Mouse (Mus musculus) spleen, postnatal 4 days (tissue): Measurements from ENCODE around the gene Pdzd11.

Experiments
- DNase-seq, 2 experiments: peaks; one replicate each; pipeline ENCODE4 v3.0.0; 2022; ENCODE audit warnings: low spot score in 2 of 2

Pdzd11 gene

DNA sequence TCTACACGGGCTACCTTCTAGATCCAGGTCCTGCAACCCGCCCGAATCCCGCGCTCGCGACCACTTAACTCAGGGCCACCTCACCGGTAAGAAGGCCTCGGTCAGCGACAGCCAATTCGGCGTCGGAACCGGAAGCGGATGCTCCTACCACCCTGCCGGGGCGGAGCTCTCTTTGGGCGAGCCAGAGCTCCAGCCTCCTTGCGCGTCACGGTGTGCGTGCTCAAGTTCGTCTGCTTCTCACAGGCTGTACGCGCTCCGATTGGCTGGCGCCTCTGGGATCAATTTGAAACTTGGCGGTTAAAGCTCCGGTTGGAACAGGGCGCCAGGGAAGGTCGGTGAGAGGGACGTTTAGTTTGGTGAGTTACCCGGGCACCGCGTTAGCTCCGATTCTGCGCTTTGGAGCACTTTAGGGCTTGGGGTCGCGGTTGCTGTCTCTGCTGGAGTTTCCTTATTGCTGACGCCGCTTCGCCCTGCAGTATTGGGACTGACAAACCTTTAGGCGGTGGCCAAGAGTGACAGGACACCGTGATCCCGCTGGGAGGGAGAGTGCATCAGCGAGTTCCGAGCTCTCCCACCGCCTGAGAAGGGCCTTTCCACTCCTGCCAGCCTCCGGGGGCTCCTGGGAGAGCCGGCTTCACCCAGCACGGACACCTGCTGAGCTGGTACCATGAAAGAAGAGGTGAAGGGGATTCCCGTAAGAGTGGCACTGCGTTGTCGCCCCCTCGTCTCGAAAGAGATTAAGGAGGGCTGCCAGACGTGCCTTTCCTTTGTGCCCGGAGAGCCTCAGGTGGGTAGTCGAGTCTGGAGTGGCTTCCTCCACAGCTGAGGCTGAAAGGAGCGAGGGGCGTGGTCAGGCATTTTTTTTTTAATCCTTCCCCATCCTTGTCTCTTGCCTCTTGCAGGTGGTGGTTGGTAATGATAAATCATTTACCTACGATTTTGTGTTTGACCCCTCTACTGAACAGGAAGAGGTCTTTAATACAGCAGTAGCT is at the start of gene Pdzd11:
Gene Pdzd11, minus strand, starts transcription at position 767 of the 992 bp plus-strand sequence.
- peak; percentile 86 to 89 for DNase-seq

DNA sequence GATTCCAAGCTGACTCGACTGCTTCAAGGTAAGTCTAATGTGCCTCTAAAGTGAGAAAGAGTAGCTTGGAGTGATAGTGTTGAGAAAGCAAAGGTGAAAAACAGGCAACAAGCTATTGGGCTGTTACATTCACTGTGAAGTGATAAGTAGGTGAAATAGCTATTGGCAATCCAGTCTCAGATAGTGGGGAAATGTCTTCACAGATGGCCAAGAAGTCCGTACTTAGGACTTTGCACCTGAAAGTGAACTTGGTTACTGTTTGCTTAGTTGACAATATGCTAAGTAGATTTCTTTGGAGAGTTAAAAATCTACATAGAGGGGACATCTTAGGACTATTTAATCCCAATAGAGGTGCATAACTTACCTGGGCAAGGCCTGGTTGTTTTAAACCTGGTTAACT is 38.5 kb upstream of the Pdzd11 start:
- DNase-seq, result no peak

DNA sequence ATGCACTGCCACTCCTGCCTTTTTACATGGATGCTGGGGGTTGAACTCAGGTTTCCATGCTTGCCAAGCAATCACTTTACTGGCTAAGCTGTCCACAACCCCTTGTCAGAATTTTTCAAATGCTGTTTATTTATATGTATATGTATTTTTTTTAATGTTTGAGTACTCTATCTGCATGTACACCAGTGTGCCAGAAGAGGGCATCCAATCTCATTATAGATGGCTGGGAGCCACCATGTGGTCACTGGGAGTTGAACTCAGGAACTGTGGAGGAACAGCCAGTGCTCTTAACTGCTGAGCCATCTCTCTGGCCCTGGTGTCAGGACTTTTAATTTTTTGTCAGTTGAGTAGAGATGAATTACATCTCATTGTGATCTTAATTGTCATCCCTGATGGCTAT is 26.5 kb upstream of the Pdzd11 start:
- DNase-seq, result no peak

DNA sequence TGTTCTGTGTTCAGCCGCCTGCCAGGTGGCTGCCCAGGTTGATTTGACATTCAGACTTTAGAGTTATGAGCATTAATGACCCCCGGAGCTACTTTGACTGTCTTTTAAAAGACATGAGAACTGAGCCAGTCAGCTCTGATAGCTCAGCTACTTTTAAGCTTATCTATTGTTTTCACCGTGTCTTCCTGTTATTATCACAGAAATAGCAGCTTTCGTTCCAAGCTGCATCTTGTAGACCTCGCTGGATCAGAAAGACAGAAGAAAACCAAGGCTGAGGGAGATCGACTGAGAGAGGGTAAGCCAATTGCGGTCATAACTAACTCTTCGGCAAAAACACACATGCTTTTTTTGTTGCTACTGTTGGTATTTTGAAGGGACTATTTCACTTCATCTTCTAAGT is 12.1 kb upstream of the Pdzd11 start:
- DNase-seq, result no peak

DNA sequence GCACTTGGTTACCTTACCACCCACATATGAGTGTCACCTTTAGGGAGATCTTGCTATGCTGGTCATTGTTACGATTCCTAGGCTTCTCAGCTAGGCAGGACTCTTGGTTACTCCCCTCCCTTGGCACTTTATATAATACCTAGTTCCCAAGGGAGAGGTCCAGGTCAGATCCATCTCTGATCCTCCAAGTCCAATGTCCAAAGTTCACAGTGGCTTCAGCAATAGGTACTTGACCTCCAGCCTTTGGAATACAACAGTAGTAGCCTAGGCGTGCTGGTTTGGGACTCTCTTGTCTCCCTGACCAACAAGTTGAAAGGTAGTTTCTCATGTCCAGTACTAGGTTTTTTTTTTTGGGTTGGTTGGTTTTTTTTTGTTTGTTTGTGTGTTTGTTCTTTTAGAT is 2.7 kb upstream of the Pdzd11 start:
- no peak for DNase-seq

DNA sequence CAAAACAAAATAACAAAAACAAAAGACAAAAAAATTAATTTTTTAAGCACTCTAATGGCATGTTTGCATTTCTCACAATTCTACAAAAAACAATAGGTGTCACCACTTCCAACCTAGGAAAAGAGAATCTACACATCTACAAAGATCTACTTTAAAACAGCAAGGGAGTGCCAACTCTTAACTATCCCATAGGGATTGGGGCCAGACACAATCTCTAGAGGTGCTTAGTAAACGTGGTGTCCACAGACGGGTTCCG is 894 bp downstream of the Pdzd11 start, which contains the start of gene Kif4:
Gene Kif4, plus strand, starts transcription at position 192 of the 256 bp plus-strand sequence.
- DNase-seq, result no peak

DNA sequence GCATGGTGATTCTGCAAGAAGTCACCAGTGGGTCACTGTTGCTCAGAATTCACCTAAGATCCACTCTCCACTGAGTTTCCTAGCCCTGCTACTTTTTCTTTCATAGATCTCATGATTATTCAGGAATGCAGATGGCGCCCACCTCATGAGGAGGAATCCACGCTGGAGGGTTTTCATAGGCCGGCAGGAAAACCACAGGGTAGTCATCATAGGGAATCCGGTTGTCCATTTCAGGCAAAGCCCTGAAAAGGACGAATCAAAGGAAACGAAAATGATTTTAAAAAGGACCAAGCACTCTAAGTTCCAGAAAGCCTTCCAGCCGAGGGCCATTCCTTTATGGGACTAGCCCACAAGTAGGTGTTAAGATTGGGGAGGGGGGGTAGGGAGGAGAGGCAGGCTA is 1.2 kb downstream of the Pdzd11 start:
- DNase-seq, result no peak

DNA sequence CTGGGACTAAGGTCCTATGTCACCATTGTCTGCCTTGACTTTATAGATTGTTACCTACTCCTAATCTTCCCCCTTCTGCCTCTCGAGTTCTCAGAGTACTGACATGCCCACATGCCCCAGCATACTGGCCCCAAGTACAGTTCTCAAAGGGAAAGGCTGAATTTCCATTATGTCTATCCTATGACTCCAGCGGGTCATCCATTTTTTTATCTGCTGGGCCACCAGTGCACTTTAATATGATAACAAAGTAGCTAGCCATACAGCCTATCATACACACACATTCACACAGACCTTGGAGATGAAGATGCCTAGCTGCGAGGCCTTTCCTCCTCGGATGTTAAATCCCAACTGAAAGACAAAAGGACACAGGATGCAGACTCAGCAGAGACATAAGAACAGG is 2.1 kb downstream of the Pdzd11 start:
- DNase-seq, result peak in 1 of 2 experiments; percentile 12

DNA sequence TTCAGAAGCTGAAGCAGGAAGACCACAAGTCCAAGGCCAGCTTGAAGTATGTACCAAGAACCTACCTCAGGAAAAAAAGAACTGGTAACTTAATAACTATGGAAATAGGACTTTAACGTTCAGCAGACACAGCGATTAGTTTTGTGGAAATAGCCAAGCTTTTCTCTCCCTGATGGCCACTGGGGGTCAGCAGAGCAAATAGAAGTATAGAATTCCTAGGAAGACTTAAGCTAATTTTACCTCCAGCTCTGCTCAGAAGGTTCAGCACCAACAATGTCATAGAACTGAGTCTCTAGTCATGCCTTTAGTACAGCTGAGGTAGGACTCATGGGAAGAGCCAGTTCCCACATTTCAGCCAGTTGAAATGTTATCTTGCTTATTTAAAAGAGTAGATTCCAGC is 5.0 kb downstream of the Pdzd11 start:
- DNase-seq, result no peak

DNA sequence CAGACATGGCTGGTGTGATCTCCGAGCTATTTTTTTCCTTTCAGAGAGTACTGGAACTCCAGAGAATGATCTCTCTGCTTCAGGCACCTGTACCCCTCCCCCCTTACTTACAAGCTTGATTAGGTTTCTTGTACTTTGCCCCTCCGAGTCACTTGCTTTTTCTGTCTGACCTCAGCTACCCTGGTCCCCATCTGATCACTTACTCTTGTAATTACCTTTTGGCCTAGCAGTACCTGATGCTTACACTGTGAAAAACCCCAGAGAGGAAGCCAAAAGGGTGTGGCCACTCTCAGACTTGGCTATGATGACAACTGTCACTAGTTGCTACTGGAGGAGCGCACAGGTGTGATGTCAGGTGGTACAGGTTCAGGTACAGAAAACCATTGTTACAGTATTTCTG is 7.9 kb downstream of the Pdzd11 start:
- DNase-seq, result no peak

DNA sequence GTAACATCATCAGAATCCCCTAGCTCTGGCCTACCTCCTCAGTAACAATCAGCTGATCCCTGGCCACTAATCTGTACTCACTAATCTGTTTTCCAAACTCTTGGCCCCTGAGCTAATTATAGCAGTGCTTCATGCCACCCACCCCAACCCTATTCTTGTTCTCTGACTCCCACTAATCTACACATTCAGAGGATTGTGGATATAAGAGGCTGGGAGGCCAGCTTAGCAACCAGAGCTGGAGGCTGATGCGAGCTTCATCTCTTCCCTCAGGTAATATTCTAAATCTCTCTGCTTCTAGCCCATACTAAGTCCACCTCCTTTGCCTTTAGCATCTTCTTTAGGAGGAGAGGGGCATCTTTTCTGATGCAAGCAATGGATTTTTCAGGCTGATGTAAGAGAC is 21.1 kb downstream of the Pdzd11 start, which contains the start of gene Arr3:
Gene Arr3, plus strand, starts transcription at position 184 of the 400 bp plus-strand sequence.
- DNase-seq, result no peak

DNA sequence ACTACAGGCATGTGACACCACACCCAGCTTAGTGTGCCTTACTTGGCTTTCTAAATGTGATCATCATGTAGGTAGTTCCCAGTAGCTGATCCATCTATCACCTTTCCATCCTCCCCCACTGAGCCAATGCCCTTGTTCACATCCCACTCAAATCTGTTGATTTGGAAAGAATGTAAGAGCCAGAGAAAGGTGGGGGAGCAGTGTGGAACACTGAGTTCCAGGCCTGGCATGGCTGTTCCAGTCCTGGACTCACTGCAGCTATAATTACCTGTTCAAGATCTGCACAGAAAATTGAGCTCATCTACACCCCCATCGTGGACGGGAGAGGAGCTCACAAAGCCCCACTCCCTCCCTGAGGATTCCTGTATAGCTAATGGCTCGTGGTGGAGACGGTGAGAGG is 26.6 kb downstream of the Pdzd11 start:
- DNase-seq, result no peak

DNA sequence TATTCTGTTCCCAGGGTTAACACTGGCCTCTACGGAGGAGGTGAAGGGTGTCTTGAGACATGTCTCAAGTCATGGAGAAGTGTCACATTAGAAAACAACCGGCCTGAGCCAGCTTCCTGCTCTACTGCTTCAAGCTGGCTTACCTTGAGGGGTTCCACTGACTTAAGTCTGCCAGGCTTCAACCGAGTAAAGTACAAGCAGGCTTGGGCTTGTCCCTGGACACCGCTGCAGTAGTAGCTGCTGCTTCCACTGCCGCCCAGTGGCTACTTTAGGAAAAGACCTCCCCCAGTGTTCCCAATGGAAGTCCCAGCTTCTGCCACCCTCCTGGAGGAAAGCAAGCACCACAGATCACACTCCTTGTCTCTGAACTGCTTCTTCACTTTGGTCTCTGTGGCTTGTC is 28.9 kb downstream of the Pdzd11 start:
- DNase-seq, result no peak

DNA sequence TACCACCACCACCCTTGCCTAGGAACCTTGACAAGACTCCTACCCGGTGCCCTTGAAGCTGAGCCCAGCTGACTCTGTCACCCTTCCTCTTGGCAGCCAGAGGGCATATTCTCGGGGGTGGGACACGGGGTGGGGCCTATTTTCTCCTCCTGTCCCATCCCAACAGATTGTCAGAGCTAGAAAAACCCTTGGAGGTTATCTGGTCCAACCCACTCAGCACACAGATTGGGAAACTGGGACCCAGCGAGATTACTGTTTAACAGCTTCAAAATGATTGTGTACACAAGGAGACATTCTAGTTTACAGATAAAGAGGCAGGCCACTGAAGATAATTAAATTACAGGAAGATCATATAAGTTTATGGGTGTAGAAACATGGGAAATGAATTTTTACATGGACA is 31.6 kb downstream of the Pdzd11 start, which contains the start of gene P2ry4:
Gene P2ry4, minus strand, starts transcription at position 79 of the 400 bp plus-strand sequence.
- no peak for DNase-seq
